8 mouse cellular contexts compared by ENCODE assay signal in genomic region chr2:167280090-167280985, GRCm38 (mm10). TPM values are rescaled to one million over a fixed set of nuclear protein-coding genes. Genes with fewer than 3 reads are reported as not detected.
DNase-seq lines count a peak whose midpoint lies in the region; ATAC-seq and TF ChIP-seq lines count a peak whose summit lies in the region.

No protein-coding gene starts in this region.

- no peak overlapping the region for H3K4me2 ChIP-seq in intestine, embryonic 14.5 days (ENCODE audit: low read length)
- no peak overlapping the region for H3K4me2 ChIP-seq in midbrain, embryonic 11.5 days

- 44% methylated on average over 26 of the region's 26 CpGs for WGBS in intestine, embryonic 14.5 days
- 47% methylated on average over 26 of the region's 26 CpGs for WGBS in midbrain, embryonic 11.5 days

- H3K4me1 ChIP-seq in intestine, embryonic 14.5 days (replicated peaks; ENCODE audit: control insufficient read depth, insufficient read depth, low read length) = no peaks in the 10 kb centered on the region
- H3K4me1 ChIP-seq in midbrain, embryonic 11.5 days (ENCODE audit: control insufficient read depth, insufficient read depth, low read length) = no peaks in the 10 kb centered on the region

- ATAC-seq in intestine, embryonic 14.5 days (replicated peaks; ENCODE audit: low FRiP score, low TSS enrichment, low read depth) = peak; percentile 83
- ATAC-seq in midbrain, embryonic 11.5 days (ENCODE audit: low FRiP score) = peak; percentile 66; the same call in 1 of the 2 replicates
- no peak for ATAC-seq in inflammation-experienced regulatory T-cells, adult 6 months

- H3K36me3 ChIP-seq in intestine, embryonic 14.5 days (ENCODE audit: control insufficient read depth, insufficient read depth, low read length) = no peaks in the 10 kb centered on the region
- H3K36me3 ChIP-seq in midbrain, embryonic 11.5 days (ENCODE audit: control insufficient read depth, insufficient read depth, low read length) = no peaks in the 10 kb centered on the region

- intact Hi-C loops in gastrocnemius, adult 2 months (cut with DNase I) = loop anchor here (1.0 to 2.0 kb wide), 2 partner anchors 137 to 182 kb away; no protein-coding TSS in a partner anchor
- intact Hi-C loops in left cerebral cortex, postnatal 25 days (cut with DNase I) = loop anchor here (1.0 kb wide), 1 partner anchor 137 kb away; no protein-coding TSS in a partner anchor

- no peak overlapping the region for H3K27ac ChIP-seq in gastrocnemius, adult 2 months
- no peak overlapping the region for H3K27ac ChIP-seq in intestine, embryonic 14.5 days (ENCODE audit: low read depth)
- H3K27ac ChIP-seq in midbrain, embryonic 11.5 days (ENCODE audit: low read depth, low read length) = no peak overlapping the region

- no peak overlapping the region for H3K9ac ChIP-seq in intestine, embryonic 14.5 days (ENCODE audit: low read length)
- H3K9ac ChIP-seq in midbrain, embryonic 11.5 days (ENCODE audit: low read length) = no peak overlapping the region

- H3K4me3 ChIP-seq in gastrocnemius, adult 2 months = no peak overlapping the region
- no peak overlapping the region for H3K4me3 ChIP-seq in intestine, embryonic 14.5 days (ENCODE audit: low read depth, low read length)
- H3K4me3 ChIP-seq in midbrain, embryonic 11.5 days (ENCODE audit: low read depth, low read length) = no peak overlapping the region

- no peaks in the 10 kb centered on the region for H3K9me3 ChIP-seq in intestine, embryonic 14.5 days (ENCODE audit: control insufficient read depth, low read length)
- H3K9me3 ChIP-seq in midbrain, embryonic 11.5 days (ENCODE audit: control insufficient read depth, low read length) = no peaks in the 10 kb centered on the region

- peak; percentile 72 for DNase-seq in adipocyte (ENCODE audit: low spot score)
- peak; percentile 79 to 94 for DNase-seq in cerebellum, postnatal 4 days (ENCODE audit: low spot score in 2 of 2)
- DNase-seq in gastrocnemius, adult 2 months = peak; percentile 78
- peak; percentile 92 for DNase-seq in intestine, embryonic 14.5 days (ENCODE audit: low spot score)
- DNase-seq in left cerebral cortex, postnatal 25 days (ENCODE audit: low spot score in 2 of 2) = peak; percentile 80 to 81
- DNase-seq in midbrain, embryonic 11.5 days (ENCODE audit: low spot score, missing footprints) = peak; percentile 94
- DNase-seq in right cerebral cortex, postnatal 25 days = peak; percentile 79

- no peaks in the 10 kb centered on the region for H3K27me3 ChIP-seq in intestine, embryonic 14.5 days (replicated peaks; ENCODE audit: control insufficient read depth, insufficient read depth, low read length)
- no peaks in the 10 kb centered on the region for H3K27me3 ChIP-seq in midbrain, embryonic 11.5 days (ENCODE audit: control insufficient read depth, insufficient read depth, low read length)

- peak; percentile 98 for TF ChIP-seq CTCF in gastrocnemius, adult 2 months (IDR thresholded peaks at IDR 0.05)

RNA-seq across cellular contexts. Expression of gene Ptgis, which starts 39.9 kb away (rescaled TPM):
- total RNA-seq in gastrocnemius, adult 2 months (2021) = 1 to 10 TPM; 1.7 to 5.2 TPM
- polyA plus RNA-seq in intestine, embryonic 14.5 days (2014; fragmentation: Nextera tagmentation; extraction: Ambion mirVana) = 15.1 and 17.3 TPM in 2 replicates
- total RNA-seq in left cerebral cortex, postnatal 25 days (2021) = 1 to 10 TPM; 1.6 to 2.7 TPM
- 9.4 and 11.2 TPM in 2 replicates for polyA plus RNA-seq in midbrain, embryonic 11.5 days (2014; fragmentation: Nextera tagmentation; extraction: Ambion mirVana)
- polyA plus RNA-seq in inflammation-experienced regulatory T-cells, adult 6 months (2017; shearing (Covaris generic)) = not detected
